Mouse (Mus musculus) small intestine, adult 2 months (tissue): Measurements from ENCODE around the gene Oasl1. TPM values are rescaled to one million over a fixed set of nuclear protein-coding genes. Genes with fewer than 3 reads are reported as not detected.
A peak's percentile ranks its signal among the peaks of the same experiment; 100 is the strongest.

ENCODE experiments used
- H3K27ac ChIP-seq: fragments of 200-500 bp; 2 replicates; pipeline ENCODE4 v1.5.1; 2012; ENCODE audit warnings: low read depth, low read length, control low read depth, inconsistent platforms; ENCODE audit not compliant: insufficient read depth
- H3K27me3 ChIP-seq: fragments of 200-500 bp; 2 replicates; pipeline ENCODE4 v1.6.1; 2012; ENCODE audit warnings: mild to moderate bottlenecking, moderate library complexity, low read length, inconsistent platforms; ENCODE audit not compliant: control insufficient read depth, insufficient read depth
- H3K36me3 ChIP-seq: fragments of 200-500 bp; 2 replicates; pipeline ENCODE4 v1.6.1; 2012; ENCODE audit warnings: mild to moderate bottlenecking, low read length, control low read depth, inconsistent platforms; ENCODE audit not compliant: control insufficient read depth, insufficient read depth
- H3K4me1 ChIP-seq: fragments of 200-500 bp; 2 replicates; pipeline ENCODE4 v1.6.1; 2012; ENCODE audit warnings: low read length, inconsistent platforms, mixed read lengths; ENCODE audit not compliant: control insufficient read depth, insufficient read depth, insufficient read length
- H3K4me3 ChIP-seq: fragments of 200-500 bp; 2 replicates; pipeline ENCODE4 v1.5.1; 2012; ENCODE audit warnings: low read depth, mild to moderate bottlenecking, control low read depth, inconsistent platforms, low read length, moderate library complexity
- CTCF ChIP-seq: fragments of 200-500 bp; IDR thresholded peaks from 2 replicates; pipeline ENCODE4 v1.5.1; 2012; ENCODE audit warnings: low read depth, mild to moderate bottlenecking, control low read depth, inconsistent platforms, low read length, moderate library complexity, mixed read lengths; ENCODE audit not compliant: insufficient replicate concordance, insufficient read length; ENCODE audit errors: extremely low read depth
- POLR2A ChIP-seq: fragments of 200-500 bp; IDR thresholded peaks from 2 replicates; pipeline ENCODE4 v1.6.1; 2012; ENCODE audit warnings: low read depth, mild to moderate bottlenecking, control low read depth, inconsistent platforms, low read length, moderate library complexity
- WGBS: fragments of 180-500 bp; shearing (Covaris S2); methylation state at CpG from one replicate; pipeline ENCODE4 v1.1.7; 2018; 5-methylcytosine and 5-hydroxymethylcytosine counted together
- polyA plus RNA-seq: library from polyadenylated mRNA; depleted of rRNA; stranded (reverse); fragments of >200 nt; gene quantifications from 2 replicates; pipeline ENCODE4 v1.2.3, GENCODE M21; 2012; rRNA removed

The Oasl1 gene
- polyA plus RNA-seq, 1 experiment: 139 TPM

- no peak for TF ChIP-seq POLR2A
- no peak for TF ChIP-seq CTCF
- H3K4me3 ChIP-seq: no peak overlapping the region
- WGBS: 15% methylated on average over 11 of the region's 11 CpGs
Measured at GRCm38 (mm10) chr5:114978473-114978872, 55.4 kb downstream of the Oasl1 start.

DNA sequence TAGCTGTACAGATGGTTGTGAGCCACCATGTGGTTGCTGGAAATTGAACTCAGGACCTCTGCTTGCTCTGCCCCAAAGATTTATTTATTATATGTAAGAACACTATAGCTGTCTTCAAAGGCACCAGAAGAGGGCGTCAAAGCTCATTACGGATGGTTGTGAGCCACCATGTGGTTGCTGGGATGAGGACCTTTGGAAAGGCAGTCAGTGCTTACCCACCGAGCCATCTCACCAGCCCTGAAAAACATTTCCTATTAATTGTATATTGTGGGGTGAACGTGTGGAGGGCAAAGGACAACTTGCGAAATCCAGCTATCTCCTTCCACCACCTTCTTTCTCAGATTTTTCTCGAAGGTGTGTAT lies 55.8 kb downstream of the Oasl1 start:
- H3K4me3 ChIP-seq: peak overlapping the region; percentile 30; the same call in 1 of the 2 replicates
- 5% methylated on average over 6 of the region's 6 CpGs for WGBS
- H3K27ac ChIP-seq: peak overlapping the region; percentile 88

More at GRCm38 (mm10) chr5:114978473-114978872, 55.4 kb downstream of the Oasl1 start:
- Histone ChIP-seq H3K36me3 (0 out of 2 replicates have a peak, but pooled peaks cover 2% of the 10 kb centered on the region), H3K27ac (peak overlapping the region; percentile 88), H3K27me3 (no peaks in the 10 kb centered on the region), H3K4me1 (peaks cover 21% of the 10 kb centered on the region)

DNA sequence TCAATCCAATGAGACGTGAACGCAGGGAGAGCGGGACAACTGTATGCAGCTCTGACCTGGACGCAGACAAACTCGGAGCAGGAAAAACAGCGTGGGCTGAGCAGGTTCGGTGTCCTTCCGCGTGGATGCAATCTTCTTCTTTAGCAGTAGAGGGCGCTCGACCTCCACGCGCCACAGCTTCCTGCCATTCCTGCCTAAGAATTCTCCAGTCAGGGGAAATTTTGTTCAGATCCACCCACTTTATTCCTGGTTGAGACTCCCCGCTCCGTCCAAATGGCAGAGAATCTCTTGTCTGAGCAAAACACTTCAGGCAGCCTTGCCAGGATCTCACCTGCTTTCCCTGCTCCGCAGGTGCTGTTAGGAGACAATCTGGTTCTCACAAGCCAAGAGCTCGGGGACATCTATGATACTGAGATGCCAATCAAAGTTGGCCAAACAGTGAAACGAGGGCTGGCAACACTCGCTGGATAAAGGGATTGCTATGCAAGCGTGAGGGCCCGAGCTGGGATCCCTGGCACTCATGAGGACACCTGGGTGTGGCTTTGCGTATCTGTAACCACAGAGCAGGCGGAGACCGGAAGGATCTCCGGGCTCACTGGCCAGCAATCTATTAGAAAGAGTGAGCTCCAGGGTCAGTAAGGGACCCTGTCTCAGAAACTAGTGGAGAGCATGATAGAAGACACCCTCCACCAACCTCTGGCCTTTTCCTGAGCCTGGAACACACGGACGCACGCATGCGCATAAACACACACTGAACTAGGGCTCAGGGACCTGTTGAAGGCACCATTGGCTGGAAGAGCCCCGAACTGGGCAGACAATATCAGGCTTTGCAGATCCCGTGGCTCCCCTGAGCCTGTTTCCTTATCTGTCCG lies 56.4 kb downstream of the Oasl1 start:
- WGBS: 15% methylated on average over 32 of the region's 32 CpGs
- Histone ChIP-seq H3K27me3 (no peaks in the 10 kb centered on the region), H3K36me3 (0 out of 2 replicates have a peak, but pooled peaks cover 2% of the 10 kb centered on the region), H3K27ac (peak overlapping the region; percentile 88), H3K4me1 (peaks cover 24% of the 10 kb centered on the region), H3K4me3 (peak overlapping the region; percentile 45)
- TF ChIP-seq CTCF (peak; percentile 98), POLR2A (no peak; the same call in 1 of the 2 replicates)

More for the DNA sequence above, 55.8 kb downstream of the Oasl1 start:
- Histone ChIP-seq H3K4me1 (peaks cover 23% of the 10 kb centered on the region), H3K36me3 (0 out of 2 replicates have a peak, but pooled peaks cover 2% of the 10 kb centered on the region), H3K27me3 (no peaks in the 10 kb centered on the region)
- TF ChIP-seq POLR2A: no peak
- TF ChIP-seq CTCF: no peak

GRCm38 (mm10) chr5:114980122-114980748 lies 57.2 kb downstream of the Oasl1 start:
- peaks cover 28% of the 10 kb centered on the region for H3K4me1 ChIP-seq
- TF ChIP-seq POLR2A: no peak
- no peak for TF ChIP-seq CTCF
- WGBS: 65% methylated on average over 16 of the region's 16 CpGs
- H3K36me3 ChIP-seq: no peaks in the 10 kb centered on the region
- no peaks in the 10 kb centered on the region for H3K27me3 ChIP-seq
- peak overlapping the region; percentile 45 for H3K4me3 ChIP-seq
- peak overlapping the region; percentile 88 for H3K27ac ChIP-seq

DNA sequence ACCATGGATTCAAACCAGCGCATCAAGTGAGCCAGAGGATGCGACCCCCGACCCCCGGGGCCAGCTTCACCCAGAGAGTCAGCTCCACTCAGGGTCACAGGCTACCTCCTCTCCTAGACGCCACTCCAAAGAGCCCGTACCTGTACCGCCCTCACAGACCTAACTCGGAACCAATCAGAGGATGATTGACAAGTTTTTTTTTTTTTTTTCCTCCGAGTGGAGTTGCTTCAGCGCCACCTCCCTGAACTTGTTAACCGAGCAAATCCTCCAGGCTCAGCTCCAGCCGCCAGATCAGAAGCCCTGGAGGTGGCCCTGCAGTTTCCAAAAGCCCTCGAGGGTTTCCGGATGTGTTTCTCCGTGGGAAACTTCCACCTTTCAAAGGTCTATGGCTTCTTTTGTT lies 59.0 kb downstream of the Oasl1 start:
- WGBS: 71% methylated on average over 15 of the region's 15 CpGs

GRCm38 (mm10) chr5:114985074-114985473 lies 62.0 kb downstream of the Oasl1 start:
- H3K36me3 ChIP-seq: no peaks in the 10 kb centered on the region
- H3K4me1 ChIP-seq: peaks cover 14% of the 10 kb centered on the region
- TF ChIP-seq POLR2A (no peak), CTCF (no peak)
- no peaks in the 10 kb centered on the region for H3K27me3 ChIP-seq
- peak overlapping the region; percentile 87 for H3K27ac ChIP-seq
- H3K4me3 ChIP-seq: no peak overlapping the region

More for the DNA sequence above, 59.0 kb downstream of the Oasl1 start:
- H3K27ac ChIP-seq: no peak overlapping the region
- no peak for TF ChIP-seq POLR2A
- no peak for TF ChIP-seq CTCF
- peaks cover 27% of the 10 kb centered on the region for H3K4me1 ChIP-seq
- H3K4me3 ChIP-seq: no peak overlapping the region
- H3K36me3 ChIP-seq: no peaks in the 10 kb centered on the region
- H3K27me3 ChIP-seq: no peaks in the 10 kb centered on the region

Other genes with a start within 250 kb of the Oasl1 start
- 119 and 327 TPM in 2 replicates for gene Gltp, start 232.3 kb upstream of the Oasl1 start, polyA plus RNA-seq
- gene Tchp, start 215.5 kb upstream of the Oasl1 start, polyA plus RNA-seq: 2.8 and 4.4 TPM in 2 replicates
- 53.0 and 110 TPM in 2 replicates for gene Ankrd13a, start 148.6 kb upstream of the Oasl1 start, polyA plus RNA-seq
- 16.4 and 25.1 TPM in 2 replicates for gene Git2, start 147.7 kb upstream of the Oasl1 start, polyA plus RNA-seq
- gene 1500011B03Rik, start 99.8 kb upstream of the Oasl1 start, polyA plus RNA-seq: 9.3 and 11.0 TPM in 2 replicates
- not detected in 2 replicates for gene 4930519G04Rik, start 69.6 kb upstream of the Oasl1 start, polyA plus RNA-seq
- 0.05 TPM in 1 of 2 replicates, not detected in the other for gene Gm9936, start 64.6 kb upstream of the Oasl1 start, polyA plus RNA-seq
- 7.2 and 53.4 TPM in 2 replicates for gene Oasl2, start 26.3 kb upstream of the Oasl1 start, polyA plus RNA-seq
- gene 2210016L21Rik, start 18.9 kb downstream of the Oasl1 start, polyA plus RNA-seq: 8.5 and 13.6 TPM in 2 replicates
- gene Hnf1a, start 47.9 kb downstream of the Oasl1 start, polyA plus RNA-seq: 24.1 and 46.9 TPM in 2 replicates
- gene Sppl3, start 87.9 kb downstream of the Oasl1 start, polyA plus RNA-seq: 36.9 and 101 TPM in 2 replicates
- not detected in 2 replicates for gene Gm10401, start 175.1 kb downstream of the Oasl1 start, polyA plus RNA-seq
- gene Acads, start 196.1 kb downstream of the Oasl1 start, polyA plus RNA-seq: 63.3 and 95.9 TPM in 2 replicates
- 16.9 and 26.5 TPM in 2 replicates for gene Unc119b, start 211.7 kb downstream of the Oasl1 start, polyA plus RNA-seq
- 56.0 and 78.3 TPM in 2 replicates for gene Mlec, start 234.9 kb downstream of the Oasl1 start, polyA plus RNA-seq